Mouse (Mus musculus) stomach, embryonic 16.5 days (tissue): ENCODE measurements around the gene Slc22a12. TPM values are rescaled to one million over a fixed set of nuclear protein-coding genes. Genes with fewer than 3 reads are reported as not detected.

Experiments used
- ATAC-seq: fragments of 200-750 bp; cut with Nextera tagmentation; 2 replicates; pipeline ENCODE4 v1.8.0; 2017; ENCODE audit warnings: moderate number of reproducible peaks, moderate TSS enrichment; ENCODE audit not compliant: insufficient read depth, low FRiP score
- H3K27ac ChIP-seq: fragments of 300-500 bp; sonication (generic); 2 replicates; pipeline ENCODE4 v1.5.1; 2014; ENCODE audit warnings: low read length
- H3K27me3 ChIP-seq: fragments of 300-500 bp; sonication (generic); 2 replicates; pipeline ENCODE4 v1.6.1; 2014; ENCODE audit warnings: low read length, control low read depth, mixed read lengths; ENCODE audit not compliant: control insufficient read depth, insufficient read depth
- H3K36me3 ChIP-seq: fragments of 300-500 bp; sonication (generic); 2 replicates; pipeline ENCODE4 v1.6.1; 2014; ENCODE audit warnings: low read length; ENCODE audit not compliant: control insufficient read depth, insufficient read depth
- H3K4me1 ChIP-seq: fragments of 300-500 bp; sonication (generic); 2 replicates; pipeline ENCODE4 v1.6.1; 2014; ENCODE audit warnings: low read length, control low read depth, mixed read lengths; ENCODE audit not compliant: control insufficient read depth, insufficient read depth
- H3K4me2 ChIP-seq: fragments of 300-500 bp; sonication (generic); 2 replicates; pipeline ENCODE4 v1.6.1; 2014; ENCODE audit warnings: low read depth, low read length, mixed read lengths
- H3K4me3 ChIP-seq: fragments of 300-500 bp; sonication (generic); replicated peaks from 2 replicates; pipeline ENCODE4 v1.5.1; 2014; ENCODE audit warnings: mild to moderate bottlenecking, low read length
- H3K9ac ChIP-seq: fragments of 300-500 bp; sonication (generic); 2 replicates; pipeline ENCODE4 v1.6.1; 2014; ENCODE audit warnings: low read length
- H3K9me3 ChIP-seq: fragments of 300-500 bp; sonication (generic); replicated peaks from 2 replicates; pipeline ENCODE4 v1.6.1; 2016; ENCODE audit warnings: low read length, control low read depth; ENCODE audit not compliant: control insufficient read depth
- WGBS: fragments of 180-500 bp; shearing (Covaris S2); extraction: QIAGEN DNeasy Blood & Tissue Kit; methylation state at CpG from one replicate; pipeline ENCODE4 v1.1.7; 2014; 5-methylcytosine and 5-hydroxymethylcytosine counted together
- polyA plus RNA-seq: library from polyadenylated mRNA; unstranded; fragments of >200 nt; fragmentation: Nextera tagmentation; extraction: Ambion mirVana; gene quantifications from 2 replicates; pipeline ENCODE4 v1.2.1, GENCODE M21; 2015

Gene Slc22a12
- polyA plus RNA-seq, 1 experiment from 2014 or later, result not detected

DNA sequence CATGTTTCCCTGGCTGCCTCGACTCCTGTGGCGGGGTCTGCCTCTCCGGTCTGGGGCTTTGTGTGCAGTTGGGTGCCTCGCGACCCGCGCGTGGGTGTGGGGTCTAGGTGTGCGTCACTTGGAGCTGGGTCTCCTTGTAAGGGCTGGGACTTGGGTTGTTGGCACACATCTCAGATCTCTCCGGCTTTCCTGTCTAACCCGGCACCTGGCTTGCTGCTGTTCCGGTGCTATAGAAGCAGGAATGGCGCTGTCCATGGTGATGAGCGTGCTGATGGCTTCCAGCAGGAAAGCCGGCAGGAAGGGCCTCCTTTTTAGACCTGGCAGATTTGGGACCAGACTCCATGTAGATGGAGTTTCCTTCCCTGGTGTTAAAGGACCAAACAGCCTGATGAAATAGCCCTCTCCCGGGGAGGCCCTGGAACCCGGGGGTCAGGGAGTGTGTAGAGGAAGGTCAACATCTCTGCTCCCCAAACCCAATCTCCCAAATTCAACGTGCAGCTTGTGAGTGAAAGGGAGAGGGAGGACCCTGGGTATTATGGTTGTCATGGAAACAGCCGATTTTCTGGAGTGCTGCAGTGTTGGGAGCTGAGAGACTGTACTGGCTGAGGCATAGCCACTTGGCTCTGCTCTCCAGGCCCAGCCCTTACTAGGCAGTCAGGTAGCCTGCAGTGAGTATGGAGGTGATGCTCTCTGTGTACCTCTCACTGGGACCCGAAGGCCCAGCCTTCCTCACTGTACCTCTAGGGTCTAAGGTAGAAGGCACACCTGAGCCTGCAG lies 40.1 kb downstream of the Slc22a12 start:
- 4% methylated on average over 20 of the region's 20 CpGs for WGBS
- no peak overlapping the region for H3K27ac ChIP-seq

GRCm38 (mm10) chr19:6502035-6502541 lies 40.7 kb downstream of the Slc22a12 start:
- 2% methylated on average over 25 of the region's 25 CpGs for WGBS
- ATAC-seq, result peak; percentile 39; the same call in 1 of the 2 replicates
- Histone ChIP-seq H3K4me2 (peak overlapping the region; percentile 66), H3K27me3 (peaks cover 62% of the 10 kb centered on the region), H3K36me3 (no peaks in the 10 kb centered on the region), H3K27ac (no peak overlapping the region), H3K9me3 (no peaks in the 10 kb centered on the region), H3K4me1 (peaks cover 20% of the 10 kb centered on the region), H3K4me3 (peak overlapping the region; percentile 38), H3K9ac (no peak overlapping the region)

More for the DNA sequence above, 40.1 kb downstream of the Slc22a12 start:
- Histone ChIP-seq H3K36me3 (no peaks in the 10 kb centered on the region), H3K4me3 (peak overlapping the region; percentile 38), H3K9ac (no peak overlapping the region), H3K4me1 (peaks cover 20% of the 10 kb centered on the region), H3K4me2 (peak overlapping the region; percentile 66), H3K9me3 (no peaks in the 10 kb centered on the region), H3K27me3 (peaks cover 56% of the 10 kb centered on the region)
- ATAC-seq, result no peak

GRCm38 (mm10) chr19:6500636-6501025 lies 42.2 kb downstream of the Slc22a12 start:
- WGBS, result 27% methylated on average over 2 of the region's 2 CpGs
- Histone ChIP-seq H3K9ac (no peak overlapping the region), H3K36me3 (no peaks in the 10 kb centered on the region), H3K4me2 (no peak overlapping the region), H3K27ac (no peak overlapping the region), H3K4me1 (peaks cover 20% of the 10 kb centered on the region), H3K27me3 (peaks cover 75% of the 10 kb centered on the region), H3K9me3 (no peaks in the 10 kb centered on the region), H3K4me3 (no peak overlapping the region)
- ATAC-seq, result no peak

- no peak overlapping the region for H3K9ac ChIP-seq
- H3K27ac ChIP-seq, result no peak overlapping the region
- no peaks in the 10 kb centered on the region for H3K36me3 ChIP-seq
- H3K9me3 ChIP-seq, result no peaks in the 10 kb centered on the region
- no peak overlapping the region for H3K4me2 ChIP-seq
- peaks cover 81% of the 10 kb centered on the region for H3K27me3 ChIP-seq
- no peak for ATAC-seq
- 57% methylated on average over 6 of the region's 6 CpGs for WGBS
- peaks cover 20% of the 10 kb centered on the region for H3K4me1 ChIP-seq
- H3K4me3 ChIP-seq, result no peak overlapping the region
These were observed 42.8 kb downstream of the Slc22a12 start for GRCm38 (mm10) chr19:6499860-6500635.

DNA sequence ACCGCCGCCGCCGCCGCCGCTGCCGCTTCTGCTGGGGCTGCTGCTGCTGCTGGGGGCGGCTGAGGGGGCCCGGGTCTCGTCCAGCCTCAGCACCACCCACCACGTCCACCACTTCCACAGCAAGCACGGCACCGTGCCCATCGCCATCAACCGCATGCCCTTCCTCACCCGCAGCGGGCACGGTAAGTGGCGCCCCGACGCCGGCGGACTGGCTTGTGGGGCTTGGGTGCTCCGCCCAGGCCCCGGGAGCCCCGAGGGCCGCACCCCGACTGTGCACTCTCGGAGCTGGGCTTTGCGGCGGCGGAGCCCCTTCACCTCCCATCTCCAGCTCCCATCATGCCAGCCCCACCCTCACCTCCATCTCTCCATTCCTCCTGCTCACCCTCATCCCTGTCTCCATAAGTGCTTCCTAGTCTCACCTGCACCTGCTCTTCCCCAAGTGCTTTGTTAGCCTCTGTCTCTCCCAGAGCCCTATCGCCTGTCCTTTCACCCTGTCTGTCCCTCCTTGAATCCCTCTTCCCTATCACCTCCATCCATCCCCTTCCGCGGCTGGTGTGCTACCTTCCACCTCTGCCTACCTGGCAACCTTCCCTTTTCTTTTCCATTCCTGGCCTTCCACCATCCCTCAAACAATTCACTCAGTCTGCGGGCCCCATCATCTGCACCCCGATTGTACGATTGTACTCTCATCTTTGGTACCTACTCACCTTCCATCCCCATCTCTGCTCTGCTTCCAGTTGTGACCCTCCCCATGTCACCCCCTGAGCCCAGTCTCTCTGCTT lies 44.3 kb downstream of the Slc22a12 start:
- peak overlapping the region; percentile 49 for H3K4me3 ChIP-seq
- H3K27me3 ChIP-seq, result peaks cover 84% of the 10 kb centered on the region
- no peaks in the 10 kb centered on the region for H3K36me3 ChIP-seq
- no peak for ATAC-seq
- peak overlapping the region; percentile 44; the same call in 1 of the 2 replicates for H3K9ac ChIP-seq
- no peak overlapping the region for H3K27ac ChIP-seq
- H3K4me1 ChIP-seq, result peaks cover 12% of the 10 kb centered on the region
- no peaks in the 10 kb centered on the region for H3K9me3 ChIP-seq
- peak overlapping the region; percentile 73 for H3K4me2 ChIP-seq
- 5% methylated on average over 28 of the region's 38 CpGs for WGBS

- peaks cover 83% of the 10 kb centered on the region for H3K27me3 ChIP-seq
- no peak overlapping the region for H3K27ac ChIP-seq
- H3K36me3 ChIP-seq, result no peaks in the 10 kb centered on the region
- H3K4me2 ChIP-seq, result peak overlapping the region; percentile 73
- peak overlapping the region; percentile 44; the same call in 1 of the 2 replicates for H3K9ac ChIP-seq
- ATAC-seq, result no peak
- H3K9me3 ChIP-seq, result no peaks in the 10 kb centered on the region
- peak overlapping the region; percentile 49 for H3K4me3 ChIP-seq
- WGBS, result 2% methylated on average over 37 of the region's 39 CpGs
- H3K4me1 ChIP-seq, result peaks cover 12% of the 10 kb centered on the region
These were observed 45.0 kb downstream of the Slc22a12 start for GRCm38 (mm10) chr19:6497803-6498202.

- peaks cover 85% of the 10 kb centered on the region for H3K27me3 ChIP-seq
- no peak overlapping the region for H3K27ac ChIP-seq
- 0% methylated on average over 24 of the region's 39 CpGs for WGBS
- peaks cover 10% of the 10 kb centered on the region for H3K4me1 ChIP-seq
- peak overlapping the region; percentile 44; the same call in 1 of the 2 replicates for H3K9ac ChIP-seq
- peak overlapping the region; percentile 73 for H3K4me2 ChIP-seq
- peak overlapping the region; percentile 49 for H3K4me3 ChIP-seq
- ATAC-seq, result no peak
- no peaks in the 10 kb centered on the region for H3K9me3 ChIP-seq
- H3K36me3 ChIP-seq, result no peaks in the 10 kb centered on the region
These were observed 45.6 kb downstream of the Slc22a12 start for GRCm38 (mm10) chr19:6497150-6497801.

GRCm38 (mm10) chr19:6496462-6497149 lies 46.2 kb downstream of the Slc22a12 start:
- H3K9me3 ChIP-seq, result no peaks in the 10 kb centered on the region
- peaks cover 79% of the 10 kb centered on the region for H3K27me3 ChIP-seq
- H3K4me3 ChIP-seq, result no peak overlapping the region
- WGBS, result 13% methylated on average over 6 of the region's 6 CpGs
- H3K36me3 ChIP-seq, result no peaks in the 10 kb centered on the region
- ATAC-seq, result no peak
- H3K4me2 ChIP-seq, result peak overlapping the region; percentile 73
- H3K4me1 ChIP-seq, result peaks cover 6% of the 10 kb centered on the region; the same call in 1 of the 2 replicates
- H3K9ac ChIP-seq, result no peak overlapping the region
- H3K27ac ChIP-seq, result no peak overlapping the region
